Mouse (Mus musculus): ENCODE results near the gene Plce1. TPM values are rescaled to one million over a fixed set of nuclear protein-coding genes. Genes with fewer than 3 reads are reported as not detected.
A peak's percentile ranks its signal among the peaks of the same experiment; 100 is the strongest.
"Not testable (repeated sequence)": the region's sequence is repeated elsewhere in the genome, so short reads cannot be mapped to it uniquely, and the experiment has no call there.

Plce1 gene
- total RNA-seq, 2 experiments from 2014 or later: 9.7 to 10.4 TPM

GRCm38 (mm10) chr19:38498233-38498632 lies 17.3 kb downstream of the Plce1 start:
- DNase-seq: no peak

- no peak for DNase-seq
Measured at GRCm38 (mm10) chr19:38504597-38504996, 23.7 kb downstream of the Plce1 start.

GRCm38 (mm10) chr19:38506131-38506530 lies 25.2 kb downstream of the Plce1 start:
- no peak for DNase-seq

GRCm38 (mm10) chr19:38507251-38507965 lies 26.5 kb downstream of the Plce1 start:
- no peak for DNase-seq

GRCm38 (mm10) chr19:38507966-38508625 lies 27.2 kb downstream of the Plce1 start:
- no peak for DNase-seq

GRCm38 (mm10) chr19:38514417-38515184 lies 33.7 kb downstream of the Plce1 start:
- DNase-seq: no peak

- DNase-seq: no peak
Measured at GRCm38 (mm10) chr19:38526855-38527254, 45.9 kb downstream of the Plce1 start.

- DNase-seq: no peak
Measured at GRCm38 (mm10) chr19:38527475-38527874, 46.6 kb downstream of the Plce1 start.

- no peak for DNase-seq
Measured at GRCm38 (mm10) chr19:38533230-38533629, 52.3 kb downstream of the Plce1 start.

GRCm38 (mm10) chr19:38539338-38539737 lies 58.4 kb downstream of the Plce1 start:
- no peak for DNase-seq

GRCm38 (mm10) chr19:38540549-38540948 lies 59.6 kb downstream of the Plce1 start:
- no peak for DNase-seq

GRCm38 (mm10) chr19:38549487-38550058 lies 68.7 kb downstream of the Plce1 start:
- DNase-seq: no peak

- no peak for DNase-seq
Measured at GRCm38 (mm10) chr19:38553551-38553950, 72.6 kb downstream of the Plce1 start.

- DNase-seq: peak in 1 of 2 experiments; percentile 22
Measured at GRCm38 (mm10) chr19:38555399-38555798, 74.5 kb downstream of the Plce1 start.

GRCm38 (mm10) chr19:38558816-38559215 lies 77.9 kb downstream of the Plce1 start:
- DNase-seq: no peak

GRCm38 (mm10) chr19:38561887-38562286 lies 81.0 kb downstream of the Plce1 start:
- DNase-seq: not testable (repeated sequence)

GRCm38 (mm10) chr19:38566156-38566555 lies 85.2 kb downstream of the Plce1 start:
- DNase-seq: no peak

GRCm38 (mm10) chr19:38566752-38567151 lies 85.8 kb downstream of the Plce1 start:
- no peak for DNase-seq

- no peak for DNase-seq
Measured at GRCm38 (mm10) chr19:38567331-38567730, 86.4 kb downstream of the Plce1 start.

- no peak for DNase-seq
Measured at GRCm38 (mm10) chr19:38578554-38579146, 97.7 kb downstream of the Plce1 start.

- no peak for DNase-seq
Measured at GRCm38 (mm10) chr19:38582861-38583260, 102.0 kb downstream of the Plce1 start.

- no peak for DNase-seq
Measured at GRCm38 (mm10) chr19:38587559-38587958, 106.7 kb downstream of the Plce1 start.

GRCm38 (mm10) chr19:38589466-38589865 lies 108.6 kb downstream of the Plce1 start:
- no peak for DNase-seq
